Mouse (Mus musculus) adrenal gland, adult 8-10 months (tissue): ENCODE data around the gene Anapc5. TPM values are rescaled to one million over a fixed set of nuclear protein-coding genes. Genes with fewer than 3 reads are reported as not detected.

Experiments used
- DNase-seq: peaks from one replicate; pipeline ENCODE4 v3.0.0; 2022
- total RNA-seq, 4 experiments: library from RNA; stranded (reverse); gene quantifications; 2 replicates each; pipeline ENCODE4 v1.2.4; 2022

Gene Anapc5
- total RNA-seq, 4 experiments from 2014 or later, result 157 to 222 (median 203) TPM

DNA sequence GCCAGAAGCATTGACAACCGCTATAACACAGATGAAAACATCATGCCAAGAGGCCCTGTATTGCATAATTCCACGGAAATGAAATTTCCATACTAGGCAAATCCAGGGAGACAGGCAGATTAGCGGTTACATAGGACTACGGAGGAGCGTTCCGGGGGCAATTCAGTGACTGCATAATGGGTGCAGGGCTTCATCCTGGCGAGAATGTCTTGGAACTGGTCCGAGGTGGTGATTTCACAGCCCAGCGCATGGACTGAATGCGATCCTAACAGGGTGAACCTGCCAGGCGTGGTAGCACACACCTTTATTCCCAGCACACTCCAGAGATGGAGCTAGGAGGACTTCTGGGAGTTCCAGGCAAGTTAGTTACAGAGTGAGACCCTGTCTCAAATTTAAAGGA, 53.9 kb downstream of the Anapc5 start:
- no peak for DNase-seq

DNA sequence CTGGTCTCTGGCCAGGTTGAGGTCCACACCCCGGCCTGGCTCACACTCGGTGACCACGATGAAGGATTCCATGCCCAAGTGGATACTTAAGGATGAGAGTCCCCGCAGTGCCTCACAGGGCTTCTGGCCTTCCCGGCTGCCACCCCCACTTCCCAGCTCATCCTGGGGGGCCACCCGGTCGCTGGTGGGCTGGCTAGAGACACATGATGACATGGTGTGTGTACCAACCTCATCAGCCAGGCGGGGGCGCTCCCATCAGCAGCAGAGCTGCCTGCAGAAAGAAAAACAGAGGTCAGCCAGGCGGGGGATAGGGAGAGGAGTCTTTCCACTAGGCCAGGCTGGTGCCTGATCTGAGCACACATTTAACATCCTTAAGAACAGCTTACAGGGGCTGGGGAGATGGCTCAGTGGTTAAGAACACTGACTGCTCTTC, 57.1 kb downstream of the Anapc5 start:
- no peak for DNase-seq

DNA sequence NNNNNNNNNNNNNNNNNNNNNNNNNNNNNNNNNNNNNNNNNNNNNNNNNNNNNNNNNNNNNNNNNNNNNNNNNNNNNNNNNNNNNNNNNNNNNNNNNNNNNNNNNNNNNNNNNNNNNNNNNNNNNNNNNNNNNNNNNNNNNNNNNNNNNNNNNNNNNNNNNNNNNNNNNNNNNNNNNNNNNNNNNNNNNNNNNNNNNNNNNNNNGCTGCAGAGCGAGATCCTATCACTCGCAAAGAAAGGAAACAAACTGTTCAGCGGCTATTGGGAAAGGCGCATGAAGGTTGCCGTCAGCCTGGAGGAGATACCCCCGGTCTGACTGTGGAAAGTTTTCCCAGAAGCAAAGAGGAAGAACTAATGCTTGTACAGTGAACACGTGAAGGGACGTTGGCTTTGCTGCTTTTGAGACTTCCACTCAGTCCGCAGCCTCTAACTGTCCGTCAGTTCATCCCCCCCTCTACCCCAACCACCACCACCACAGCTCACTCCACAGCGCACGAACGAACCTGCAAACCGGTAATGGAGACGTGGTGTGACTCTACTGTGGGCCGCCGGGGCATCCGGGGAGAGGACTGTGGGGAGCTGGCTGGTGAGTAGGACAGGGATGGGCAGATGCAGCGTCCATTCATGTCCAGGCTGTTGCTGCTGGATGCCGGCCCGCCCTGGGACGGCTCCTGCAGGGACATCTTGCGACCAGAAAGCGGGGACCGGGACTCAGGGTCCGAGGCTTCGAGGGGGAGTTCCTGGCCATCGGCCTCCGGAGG, 57.7 kb downstream of the Anapc5 start:
- DNase-seq, result no peak

DNA sequence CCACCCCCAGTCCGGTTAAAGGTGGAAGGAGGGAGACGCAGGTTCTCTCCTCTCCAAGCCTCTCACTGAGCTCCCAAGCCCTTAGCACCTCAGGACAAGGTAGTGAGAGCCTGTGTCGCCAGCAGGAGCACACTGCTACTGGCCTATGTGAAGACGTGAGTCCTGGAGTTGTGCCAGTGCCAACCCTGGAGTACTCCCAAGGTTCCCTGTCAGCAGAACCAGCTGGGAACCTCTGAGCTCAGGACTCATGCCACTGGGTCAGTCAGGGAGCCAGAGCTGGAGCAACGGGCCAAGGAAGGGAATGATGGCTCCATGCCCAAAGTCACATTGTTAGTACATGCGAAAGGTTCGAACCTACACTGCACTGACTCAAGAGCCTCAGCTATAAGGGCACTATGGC, 64.5 kb downstream of the Anapc5 start:
- peak; percentile 82 for DNase-seq

DNA sequence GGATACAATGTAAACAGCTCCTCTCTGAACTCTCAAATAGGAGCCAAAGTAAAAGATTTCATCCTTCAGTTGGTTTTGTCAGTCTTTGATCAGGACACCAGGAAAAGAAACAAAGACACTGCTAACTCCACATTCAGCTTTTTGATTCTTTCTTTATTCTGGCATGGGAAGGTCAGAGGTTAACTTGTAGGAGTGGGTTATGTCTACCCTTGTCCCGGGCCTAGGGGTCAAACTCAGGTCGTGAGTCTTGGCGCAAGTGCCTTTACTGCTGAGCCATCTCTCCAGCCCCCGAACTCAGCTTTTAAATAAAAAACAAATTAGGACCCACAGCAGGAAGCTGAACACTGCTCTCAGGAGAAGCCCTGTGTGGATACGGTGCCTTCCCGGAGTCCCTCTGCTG, 65.0 kb downstream of the Anapc5 start:
- DNase-seq, result no peak

DNA sequence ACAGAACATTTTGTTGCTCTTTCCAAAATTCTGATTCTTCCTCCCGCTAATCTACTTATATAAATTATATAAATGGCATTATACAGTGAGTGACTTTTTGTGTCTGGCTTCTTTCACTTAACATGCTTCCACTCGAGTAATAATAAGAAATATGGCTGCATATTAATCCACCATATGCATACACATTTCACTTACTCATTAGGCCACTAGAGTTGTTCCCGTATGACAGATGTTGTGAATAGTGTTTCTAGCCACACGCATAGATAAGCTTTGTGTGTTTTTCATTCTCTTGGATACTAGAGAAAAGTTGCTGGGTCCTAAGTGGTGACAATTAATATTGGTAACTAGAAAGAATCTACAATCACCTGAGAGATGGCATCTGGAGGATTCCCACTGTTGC, 65.5 kb downstream of the Anapc5 start:
- no peak for DNase-seq

DNA sequence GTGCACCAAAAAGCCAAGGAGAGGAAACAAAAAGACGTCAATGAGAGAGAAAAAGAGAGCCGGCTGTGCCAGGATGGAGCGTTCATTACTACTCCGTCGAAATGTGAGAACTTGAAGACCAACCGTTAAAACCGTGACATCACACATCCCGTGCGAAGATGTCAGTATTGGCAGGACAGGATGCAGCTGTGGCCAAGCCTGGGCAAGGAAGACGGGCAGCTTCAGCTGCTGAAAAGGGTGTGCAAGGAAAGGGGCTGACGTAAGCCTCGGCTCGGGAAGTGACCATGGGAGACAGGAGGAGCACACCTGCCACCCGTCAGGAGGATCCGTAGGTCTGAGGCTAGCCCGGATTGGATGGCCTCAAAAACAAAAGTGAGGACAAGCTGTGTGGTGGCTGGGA, 66.7 kb downstream of the Anapc5 start:
- no peak for DNase-seq

DNA sequence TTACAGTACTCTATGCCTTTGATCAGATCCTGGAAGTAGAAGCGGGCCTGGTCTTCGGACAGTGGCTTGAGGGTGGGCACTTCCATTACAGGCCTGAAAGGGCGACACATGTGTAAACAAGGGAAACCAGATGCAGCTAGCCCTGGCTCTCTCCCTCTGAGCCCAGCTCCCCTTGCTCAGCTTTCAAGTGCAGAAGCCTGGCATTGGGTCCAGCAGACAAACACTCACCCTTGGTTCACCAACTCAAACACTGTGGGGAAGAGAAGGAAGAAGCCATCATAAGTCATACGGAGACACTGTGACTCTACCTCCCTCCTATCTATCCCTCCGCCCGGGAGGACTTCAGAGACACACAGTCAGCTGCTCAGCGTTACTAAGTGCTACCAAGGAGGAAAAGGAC, 73.2 kb downstream of the Anapc5 start:
- no peak for DNase-seq

DNA sequence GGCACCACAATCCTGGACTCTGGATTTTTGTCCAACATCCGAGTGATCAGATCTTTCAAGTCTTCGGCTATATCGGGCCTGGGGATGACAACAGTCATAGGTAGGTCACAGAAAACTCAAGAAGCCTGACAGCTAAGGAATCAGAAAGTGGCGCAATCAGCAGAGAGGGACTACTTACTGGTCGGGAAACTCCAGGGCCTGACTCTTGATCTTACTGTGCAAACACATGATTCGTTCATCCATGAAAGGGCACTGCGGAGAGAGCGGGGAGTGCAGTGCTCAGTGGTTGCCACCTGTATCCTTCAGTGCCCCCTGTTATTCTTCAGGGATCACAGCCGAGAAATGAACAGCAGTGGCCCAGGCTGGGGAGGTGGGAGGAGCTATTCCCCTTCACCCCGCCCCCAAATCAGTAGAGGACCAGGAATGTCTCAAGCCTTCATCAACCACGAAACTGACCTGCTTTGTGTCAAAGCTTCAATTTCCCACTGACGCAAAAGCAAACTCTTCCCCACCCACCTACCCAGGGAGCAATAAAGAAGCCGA, 77.2 kb downstream of the Anapc5 start:
- DNase-seq, result no peak

Other genes with a start within 250 kb of the Anapc5 start
- gene Ift81, start 206.8 kb downstream of the Anapc5 start, total RNA-seq, result 10 to 100 TPM; 13.9 to 30.8 (median 21.5) TPM
- gene P2rx7, start 177.4 kb downstream of the Anapc5 start, total RNA-seq, result 1 to 10 TPM; 3.3 to 7.1 (median 4.9) TPM
- 10 to 100 TPM; 38.2 to 57.9 (median 46.5) TPM for gene P2rx4, start 113.8 kb downstream of the Anapc5 start, total RNA-seq
- gene Camkk2, start 41.9 kb downstream of the Anapc5 start, total RNA-seq, result 10 to 100 TPM; 32.8 to 36.2 (median 34.9) TPM
- gene Rnf34, start 28.7 kb upstream of the Anapc5 start, total RNA-seq, result 10 to 100 TPM; 18.5 to 34.4 (median 27.0) TPM
- gene Kdm2b, start 168.5 kb upstream of the Anapc5 start, total RNA-seq, result 10 to 100 TPM; 16.9 to 20.0 (median 18.5) TPM
- gene Orai1, start 193.7 kb upstream of the Anapc5 start, total RNA-seq, result 10 to 100 TPM; 11.5 to 13.5 (median 12.0) TPM
- not detected for gene Morn3, start 225.7 kb upstream of the Anapc5 start, total RNA-seq
- 10 to 100 TPM in 3 of 4 experiments, 1 to 10 TPM in 1; 9.8 to 22.3 (median 14.5) TPM for gene Tmem120b, start 247.1 kb upstream of the Anapc5 start, total RNA-seq